Mouse (Mus musculus) megakaryocyte-erythroid progenitor cell, adult 5-6 weeks (primary cell): ENCODE results near the gene H2afv. TPM values are rescaled to one million over a fixed set of nuclear protein-coding genes. Genes with fewer than 3 reads are reported as not detected.

Source experiments
- ATAC-seq: replicated peaks from 2 replicates; pipeline ENCODE4 v1.8.0; 2016; ENCODE audit warnings: mild to moderate bottlenecking, inconsistent platforms; ENCODE audit not compliant: severe bottlenecking, poor library complexity, low FRiP score, low TSS enrichment
- total RNA-seq, 2 experiments: library from RNA; stranded (forward) in 1 of 2; stranded (reverse) in 1 of 2; fragments of 200-1000, 215-1000 nt in 1 of 2; fragments of >200 nt in 1 of 2; fragmentation: Nextera tagmentation in 1 of 2; gene quantifications; 2 replicates each; pipeline ENCODE4 v1.2.3; 2014 to 2017

Gene H2afv
- total RNA-seq, 2 experiments from 2014 or later: 85.9 to 178 TPM

DNA sequence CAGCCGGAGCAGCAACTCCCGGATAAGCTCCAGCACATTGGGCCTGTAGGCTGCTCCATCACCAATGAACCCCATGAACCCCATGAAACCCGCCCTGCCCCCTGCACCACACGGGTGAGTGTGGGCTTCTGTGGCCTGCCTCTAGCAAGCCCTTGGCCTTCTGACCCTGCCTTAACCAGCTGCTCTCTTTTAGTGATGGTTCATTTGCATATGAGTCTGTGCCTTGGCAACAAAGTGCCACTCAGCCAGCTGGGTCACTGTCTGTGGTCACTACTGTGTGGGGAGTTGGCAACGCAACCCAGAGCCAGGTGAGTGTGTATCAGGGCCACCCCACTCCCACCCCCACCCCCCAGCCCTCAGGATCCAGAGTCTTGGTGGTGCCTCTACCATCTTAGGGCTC, 48.7 kb downstream of the H2afv start:
- ATAC-seq: no peak

- no peak for ATAC-seq
Measured at GRCm38 (mm10) chr11:6393866-6394265, 50.4 kb downstream of the H2afv start.

- no peak for ATAC-seq
Measured at GRCm38 (mm10) chr11:6392857-6393256, 51.4 kb downstream of the H2afv start.

GRCm38 (mm10) chr11:6391516-6392276, 52.5 kb downstream of the H2afv start:
- ATAC-seq: no peak

- ATAC-seq: no peak
Measured at GRCm38 (mm10) chr11:6390376-6391053, 53.7 kb downstream of the H2afv start.

GRCm38 (mm10) chr11:6389483-6389921, 54.7 kb downstream of the H2afv start:
- ATAC-seq: peak; percentile 28; the same call in 1 of the 2 replicates

DNA sequence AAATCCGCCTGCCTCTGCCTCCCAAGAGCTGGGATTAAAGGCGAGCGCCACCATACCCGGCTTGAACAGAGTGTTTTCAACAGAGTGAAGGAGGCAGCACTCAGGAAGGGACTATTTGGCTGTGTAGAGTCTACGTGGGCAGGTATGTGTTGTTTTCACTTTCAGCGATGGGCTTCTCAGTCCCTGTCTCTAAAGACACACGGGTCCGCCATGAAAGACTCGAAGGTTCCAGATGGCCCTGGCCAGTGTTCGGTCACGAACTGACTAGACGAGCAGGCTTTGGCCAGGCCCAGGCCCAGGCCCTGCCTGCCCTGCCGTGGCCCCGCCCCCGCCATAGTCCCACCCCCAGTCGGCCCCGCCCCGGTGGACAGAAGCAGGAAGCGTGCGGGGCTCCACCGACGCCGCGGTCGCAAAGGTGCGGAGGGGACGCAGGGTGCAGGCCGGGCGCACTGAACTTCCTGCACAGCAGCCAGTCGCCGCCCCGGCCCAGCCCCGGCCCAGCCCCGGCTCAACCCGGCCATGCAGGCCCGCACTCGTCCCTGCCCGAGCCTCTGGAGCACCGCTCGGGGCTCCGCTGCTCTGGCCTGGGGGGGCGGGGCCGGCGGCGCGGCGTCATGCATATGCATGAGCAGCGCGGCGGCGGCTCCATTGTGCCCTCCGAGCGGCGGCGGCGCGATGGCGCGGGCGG, 55.4 kb downstream of the H2afv start, which contains the start of gene Zmiz2:
Gene Zmiz2, plus strand, starts transcription at position 349 of the 688 bp plus-strand sequence.
- peak; percentile 84 for ATAC-seq

GRCm38 (mm10) chr11:6388126-6388725, 56.0 kb downstream of the H2afv start:
- ATAC-seq: no peak

GRCm38 (mm10) chr11:6380916-6381315, 63.3 kb downstream of the H2afv start:
- ATAC-seq: no peak

Other genes starting within 250 kb of the H2afv start
- gene A730071L15Rik, start 244.4 kb downstream of the H2afv start, total RNA-seq (2014; fragmentation: Nextera tagmentation): 2.9 TPM in 1 of 2 replicates, not detected in the other
- gene A730071L15Rik, start 244.4 kb downstream of the H2afv start, total RNA-seq (2017): 0.47 TPM in 1 of 2 replicates, not detected in the other
- gene Nudcd3, start 244.0 kb downstream of the H2afv start, total RNA-seq (2014; fragmentation: Nextera tagmentation): 27.6 and 35.1 TPM in 2 replicates
- gene Nudcd3, start 244.0 kb downstream of the H2afv start, total RNA-seq (2017): 34.6 and 39.0 TPM in 2 replicates
- 0.22 TPM in 1 of 2 replicates, not detected in the other for gene Npc1l1, start 214.3 kb downstream of the H2afv start, total RNA-seq (2014; fragmentation: Nextera tagmentation)
- gene Npc1l1, start 214.3 kb downstream of the H2afv start, total RNA-seq (2017): not detected in 2 replicates
- gene Ddx56, start 176.7 kb downstream of the H2afv start, total RNA-seq (2014; fragmentation: Nextera tagmentation): 59.5 and 69.2 TPM in 2 replicates
- 53.9 and 63.2 TPM in 2 replicates for gene Ddx56, start 176.7 kb downstream of the H2afv start, total RNA-seq (2017)
- gene Tmed4, start 169.6 kb downstream of the H2afv start, total RNA-seq (2014; fragmentation: Nextera tagmentation): 18.9 and 35.5 TPM in 2 replicates
- 18.8 and 25.3 TPM in 2 replicates for gene Tmed4, start 169.6 kb downstream of the H2afv start, total RNA-seq (2017)
- 125 and 127 TPM in 2 replicates for gene Ogdh, start 152.8 kb downstream of the H2afv start, total RNA-seq (2014; fragmentation: Nextera tagmentation)
- 70.9 and 91.2 TPM in 2 replicates for gene Ogdh, start 152.8 kb downstream of the H2afv start, total RNA-seq (2017)
- gene Zmiz2, start 55.4 kb downstream of the H2afv start, total RNA-seq (2014; fragmentation: Nextera tagmentation): 65.9 and 70.0 TPM in 2 replicates
- gene Zmiz2, start 55.4 kb downstream of the H2afv start, total RNA-seq (2017): 5.6 and 10.4 TPM in 2 replicates
- gene Ppia, start 29.0 kb downstream of the H2afv start, total RNA-seq (2014; fragmentation: Nextera tagmentation): 3,823 and 4,304 TPM in 2 replicates
- 1,965 and 1,971 TPM in 2 replicates for gene Ppia, start 29.0 kb downstream of the H2afv start, total RNA-seq (2017)
- gene Purb, start 31.5 kb upstream of the H2afv start, total RNA-seq (2014; fragmentation: Nextera tagmentation): 43.7 and 49.9 TPM in 2 replicates
- 60.5 and 70.9 TPM in 2 replicates for gene Purb, start 31.5 kb upstream of the H2afv start, total RNA-seq (2017)
- gene Myo1g, start 76.5 kb upstream of the H2afv start, total RNA-seq (2014; fragmentation: Nextera tagmentation): 7.3 and 16.1 TPM in 2 replicates
- gene Myo1g, start 76.5 kb upstream of the H2afv start, total RNA-seq (2017): 5.4 and 8.6 TPM in 2 replicates
- gene Ccm2, start 102.4 kb upstream of the H2afv start, total RNA-seq (2014; fragmentation: Nextera tagmentation): 45.8 and 55.6 TPM in 2 replicates
- gene Ccm2, start 102.4 kb upstream of the H2afv start, total RNA-seq (2017): 26.8 and 32.7 TPM in 2 replicates
- not detected in 2 replicates for gene Nacad, start 161.6 kb upstream of the H2afv start, total RNA-seq (2014; fragmentation: Nextera tagmentation)
- gene Nacad, start 161.6 kb upstream of the H2afv start, total RNA-seq (2017): not detected in 2 replicates
- gene Tbrg4, start 181.6 kb upstream of the H2afv start, total RNA-seq (2014; fragmentation: Nextera tagmentation): 113 and 130 TPM in 2 replicates
- gene Tbrg4, start 181.6 kb upstream of the H2afv start, total RNA-seq (2017): 27.5 and 51.5 TPM in 2 replicates
- not detected in 2 replicates for gene Wap, start 194.2 kb upstream of the H2afv start, total RNA-seq (2014; fragmentation: Nextera tagmentation)
- not detected in 2 replicates for gene Wap, start 194.2 kb upstream of the H2afv start, total RNA-seq (2017)
- not detected in 2 replicates for gene Ramp3, start 214.1 kb upstream of the H2afv start, total RNA-seq (2014; fragmentation: Nextera tagmentation)
- not detected in 2 replicates for gene Ramp3, start 214.1 kb upstream of the H2afv start, total RNA-seq (2017)